Mouse (Mus musculus): ENCODE measurements around the gene Cd68.
"Not testable (repeated sequence)": the region's sequence is repeated elsewhere in the genome, so short reads cannot be mapped to it uniquely, and the experiment has no call there.

Gene Cd68

DNA sequence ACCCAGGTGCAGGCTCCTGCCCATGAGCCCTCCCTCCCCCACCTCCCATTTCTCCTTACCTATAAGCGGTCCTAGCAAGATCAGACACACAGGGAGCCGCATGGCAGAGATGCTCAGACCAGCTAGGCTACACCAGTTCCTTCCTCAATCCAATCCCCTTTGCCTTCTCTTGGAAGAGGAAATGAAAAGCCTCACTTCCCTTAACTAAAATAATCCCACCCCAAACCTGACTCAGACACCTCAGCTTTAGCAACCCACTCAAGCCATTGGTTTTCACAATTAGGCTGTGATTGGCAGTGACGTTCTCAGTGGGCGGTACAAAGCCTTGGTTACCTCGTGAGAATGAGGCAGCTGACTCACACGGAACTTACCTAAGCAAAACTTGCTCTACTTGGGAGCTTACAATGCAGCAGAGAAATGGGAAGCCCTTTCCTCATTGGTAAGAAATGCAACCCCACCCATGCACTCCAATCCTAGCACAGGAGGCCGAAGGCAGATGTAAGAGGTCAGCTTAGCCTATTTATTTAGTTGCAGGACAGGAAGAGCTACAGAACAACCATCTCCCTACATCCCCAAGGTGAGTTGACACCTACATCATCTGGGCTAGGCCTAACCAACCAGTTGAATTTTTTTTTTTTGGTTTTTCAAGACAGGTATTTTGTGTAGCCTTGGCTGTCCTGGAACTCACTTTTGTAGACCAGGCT is at the start of gene Cd68:
Gene Cd68, minus strand, starts transcription at position 193 of the 704 bp plus-strand sequence.
- peak; percentile 83 to 87 for DNase-seq

- DNase-seq: peak; percentile 54 to 58
These were observed 49.5 kb upstream of the Cd68 start for GRCm38 (mm10) chr11:69715482-69715881.

DNA sequence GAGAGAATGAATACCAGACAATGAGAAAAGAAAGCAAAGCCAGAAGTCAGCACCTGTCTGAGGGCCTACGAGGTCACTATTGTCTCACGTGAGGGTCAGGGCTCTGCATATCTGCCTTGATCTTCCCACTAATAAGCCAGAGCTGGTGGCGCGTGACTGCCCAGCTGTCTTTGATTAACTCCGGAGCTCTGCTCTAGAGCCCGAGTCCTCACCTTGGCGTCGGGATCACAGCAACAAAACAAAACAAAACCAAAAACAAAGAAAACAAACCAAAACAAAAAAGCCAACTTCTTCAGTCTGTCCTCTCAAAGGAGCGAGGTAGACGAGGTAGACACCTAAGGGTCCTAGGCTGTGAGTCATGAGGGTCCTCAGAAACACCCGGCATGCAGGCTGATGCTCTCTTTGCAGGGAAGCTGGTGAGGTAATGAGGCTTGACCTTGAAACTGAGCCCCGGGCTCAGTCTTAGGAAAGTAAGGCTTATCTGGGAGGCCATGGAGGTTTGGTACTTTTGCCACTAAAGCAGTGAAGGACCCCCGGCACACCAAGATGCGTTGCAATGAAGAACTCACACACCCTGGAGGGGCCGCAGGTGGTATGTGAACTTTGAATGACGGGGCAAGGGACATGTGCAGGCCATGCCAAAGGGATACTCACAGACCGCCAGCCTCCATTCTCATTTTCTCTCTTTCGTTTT is 48.8 kb upstream of the Cd68 start:
- DNase-seq: no peak

GRCm38 (mm10) chr11:69712954-69713672 is 47.2 kb upstream of the Cd68 start:
- no peak for DNase-seq

DNA sequence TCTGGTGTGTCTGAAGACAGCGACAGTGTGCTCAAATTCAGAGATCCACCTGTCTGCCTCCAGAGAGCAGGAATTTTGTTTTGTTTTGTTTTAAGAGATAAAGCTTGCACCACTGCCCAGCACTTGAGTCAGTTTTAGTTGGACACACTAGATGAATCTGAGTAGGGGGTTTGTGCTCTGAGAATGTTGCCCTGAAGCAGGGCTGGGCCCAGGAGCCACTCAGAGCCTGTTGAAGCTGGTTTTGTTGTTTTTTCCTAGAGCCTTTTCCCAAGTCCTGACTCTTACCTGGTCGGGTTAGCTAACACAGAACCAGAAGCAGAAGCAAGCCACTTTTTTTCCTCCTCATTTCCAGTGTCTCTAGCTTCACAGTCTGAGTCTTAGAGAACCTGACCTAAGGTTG is 45.1 kb upstream of the Cd68 start:
- no peak for DNase-seq

GRCm38 (mm10) chr11:69710470-69710869 is 44.5 kb upstream of the Cd68 start:
- no peak for DNase-seq

DNA sequence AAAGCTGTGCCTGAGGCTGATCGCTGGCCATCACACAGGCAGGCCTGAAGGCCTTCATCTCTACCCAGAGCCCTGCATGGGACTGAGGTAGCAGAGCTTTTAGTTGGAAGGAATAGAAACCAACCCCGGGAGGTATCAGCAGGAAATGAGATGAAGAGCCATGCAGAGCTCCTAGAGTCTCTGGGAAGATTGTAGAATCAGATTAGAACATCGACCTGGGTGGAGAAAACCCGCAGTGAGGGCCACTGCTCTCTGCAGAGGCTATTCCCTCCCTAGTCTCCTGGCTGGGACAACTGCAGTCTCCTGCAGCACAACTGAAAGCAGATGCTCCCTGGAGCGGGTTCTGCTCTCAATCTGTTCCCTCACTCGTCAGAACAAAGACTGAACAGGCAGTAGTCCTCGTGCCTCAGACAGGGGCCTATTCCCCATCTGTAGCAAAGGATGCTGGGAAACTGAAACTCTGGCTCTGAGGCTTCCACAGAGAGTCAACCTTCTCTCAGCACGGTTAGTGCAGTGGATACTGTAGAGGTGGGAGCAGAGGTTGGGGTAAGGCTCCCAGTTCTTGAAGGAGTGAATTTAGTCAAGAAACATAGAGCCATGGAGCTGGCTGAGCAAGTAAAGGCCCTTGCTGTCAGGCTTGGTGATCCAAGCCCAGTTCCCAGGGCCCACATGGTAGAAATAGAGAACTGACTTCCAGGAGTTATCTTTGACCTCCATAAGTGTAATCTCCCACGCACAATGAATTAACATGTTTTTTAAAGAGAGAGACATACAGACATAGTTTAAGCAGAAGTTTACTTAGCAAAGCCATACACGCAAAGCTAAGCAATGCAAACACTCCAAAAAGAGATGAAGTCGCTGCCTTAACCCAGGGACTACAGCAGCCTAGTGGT is 43.8 kb upstream of the Cd68 start:
- no peak for DNase-seq

DNA sequence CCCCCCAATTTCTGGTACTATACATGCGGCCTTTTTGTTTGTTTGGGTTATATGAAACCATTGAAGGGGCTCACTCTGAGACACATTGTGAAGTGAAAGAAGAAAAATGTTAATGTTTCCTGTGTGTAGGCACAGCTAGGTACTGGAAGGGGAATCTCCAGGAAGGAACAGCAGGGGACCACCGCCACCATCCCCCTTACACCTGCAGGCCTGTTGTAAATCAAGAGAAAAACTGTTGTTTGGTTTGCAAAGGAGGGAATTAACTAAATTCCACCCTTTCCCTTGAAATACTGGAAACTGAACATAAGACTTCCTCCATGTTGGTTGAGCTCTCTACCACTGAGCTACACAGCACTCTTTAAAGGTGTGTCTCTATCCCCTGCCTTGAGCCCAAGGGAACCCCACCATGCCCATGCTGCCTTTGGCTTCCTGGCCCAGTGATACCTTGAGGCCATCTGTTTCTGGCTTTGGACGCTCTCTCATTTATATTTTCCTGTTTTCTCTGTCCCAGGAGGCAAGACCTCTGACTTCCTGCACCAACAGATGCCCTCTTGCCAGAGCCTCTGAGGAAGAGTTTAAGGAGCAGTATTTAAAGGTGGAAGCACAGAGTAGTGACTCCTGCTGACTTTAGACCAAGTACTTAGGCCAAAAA is 42.8 kb upstream of the Cd68 start:
- DNase-seq: no peak

DNA sequence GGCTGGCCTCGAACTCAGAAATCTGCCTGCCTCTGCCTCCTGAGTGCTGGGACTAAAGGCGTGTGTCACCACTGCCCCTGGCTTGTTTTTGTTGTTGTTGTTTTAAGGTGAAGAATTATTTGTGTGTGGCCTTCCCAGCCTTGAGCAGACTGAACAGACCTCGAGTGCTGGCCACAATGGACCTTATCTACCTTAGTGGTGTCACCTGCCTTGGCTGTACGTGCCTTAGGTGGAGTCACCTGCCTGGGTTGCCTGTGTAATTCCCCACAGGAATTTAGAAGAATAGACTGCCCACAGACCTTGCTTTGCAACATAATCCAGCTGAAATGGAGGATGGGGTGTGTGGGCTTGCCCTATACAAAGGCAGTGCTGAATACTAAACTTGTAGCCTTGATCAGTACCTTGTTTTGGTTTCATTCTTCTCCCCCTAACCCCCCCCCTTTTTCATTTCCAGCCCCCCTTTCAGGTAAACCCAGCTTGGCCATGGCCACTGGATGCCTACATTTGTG is 42.0 kb upstream of the Cd68 start:
- no peak for DNase-seq

GRCm38 (mm10) chr11:69707480-69707847 is 41.5 kb upstream of the Cd68 start:
- no peak for DNase-seq

- DNase-seq: no peak
These were observed 41.0 kb upstream of the Cd68 start for GRCm38 (mm10) chr11:69706775-69707479.

GRCm38 (mm10) chr11:69704613-69705010 is 38.7 kb upstream of the Cd68 start:
- DNase-seq: no peak

- no peak for DNase-seq
These were observed 38.1 kb upstream of the Cd68 start for GRCm38 (mm10) chr11:69703814-69704612.

DNA sequence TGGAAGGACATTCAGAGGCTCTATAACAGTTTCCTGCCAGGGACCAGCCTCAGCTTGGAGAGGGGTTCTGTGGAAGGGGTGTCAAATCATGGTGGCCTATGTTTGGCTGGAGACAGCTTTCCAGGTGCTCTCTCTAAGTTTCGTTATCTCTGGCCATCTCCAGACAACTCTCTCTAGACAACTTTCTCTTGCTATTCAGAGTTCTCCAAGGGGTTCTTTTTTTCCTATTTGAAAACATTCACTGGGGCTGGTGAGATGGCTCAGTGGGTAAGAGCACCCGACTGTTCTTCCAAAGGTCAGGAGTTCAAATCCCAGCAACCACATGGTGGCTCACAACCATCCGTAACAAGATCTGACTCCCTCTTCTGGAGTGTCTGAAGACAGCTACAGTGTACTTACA is 37.4 kb upstream of the Cd68 start:
- DNase-seq: not testable (repeated sequence)

DNA sequence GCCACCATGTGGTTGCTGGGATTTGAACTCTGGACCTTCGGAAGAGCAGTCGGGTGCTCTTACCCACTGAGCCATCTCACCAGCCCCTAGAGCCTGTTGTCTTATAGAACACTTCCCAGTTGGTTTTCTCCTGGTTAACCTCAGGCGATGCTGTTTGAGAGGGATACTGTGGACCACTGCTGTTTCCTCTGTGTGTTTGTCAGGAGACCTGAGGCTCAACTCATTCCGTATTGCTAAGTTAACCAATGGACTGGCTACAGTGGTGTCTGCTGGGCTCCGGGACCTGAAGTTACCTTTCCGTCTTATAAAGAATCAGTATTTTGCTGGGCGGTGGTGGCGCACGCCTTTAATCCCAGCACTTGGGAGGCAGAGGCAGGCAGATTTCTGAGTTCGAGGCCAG is 36.9 kb upstream of the Cd68 start:
- DNase-seq: not testable (repeated sequence)

- no peak for DNase-seq
These were observed 33.6 kb upstream of the Cd68 start for GRCm38 (mm10) chr11:69699595-69699994.

DNA sequence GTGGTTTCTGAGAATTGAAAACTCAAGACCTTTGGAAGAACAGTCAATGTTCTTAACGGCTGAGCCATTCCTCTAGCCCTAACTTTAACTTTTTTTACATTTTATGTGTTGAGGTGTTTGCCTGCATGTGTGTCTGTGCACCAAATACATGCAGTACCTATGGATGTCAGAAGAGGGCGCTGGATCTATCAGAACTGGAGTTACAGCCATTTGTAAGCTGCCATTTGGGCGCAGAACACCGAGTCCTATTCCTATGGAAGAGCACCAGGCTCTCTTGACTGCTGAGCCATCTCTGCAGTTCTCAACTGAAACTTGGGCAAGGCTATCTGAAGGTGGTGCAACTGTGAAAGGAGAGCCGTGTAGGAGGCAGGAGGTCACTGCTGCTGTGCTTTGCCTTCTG is 32.6 kb upstream of the Cd68 start:
- peak in 1 of 2 experiments; percentile 15 for DNase-seq

DNA sequence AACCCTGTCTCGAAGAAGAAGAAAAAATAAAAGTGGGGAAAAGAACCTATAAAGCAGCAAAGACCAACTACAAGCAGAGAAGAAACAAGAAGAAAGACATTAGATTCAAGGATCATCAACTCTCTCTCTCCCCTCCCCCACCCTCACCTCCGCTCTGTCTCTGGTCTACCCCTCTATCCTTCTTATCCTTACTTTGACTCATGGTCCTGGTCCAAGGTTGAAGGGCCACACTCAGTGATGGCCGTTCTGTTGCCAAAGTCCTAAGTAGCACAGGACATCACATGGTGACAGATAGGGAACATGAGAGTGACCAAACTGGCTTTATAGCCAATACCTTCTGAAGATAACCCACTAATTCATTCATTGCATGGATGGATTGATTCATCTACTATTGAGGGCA is 31.4 kb upstream of the Cd68 start:
- no peak for DNase-seq

DNA sequence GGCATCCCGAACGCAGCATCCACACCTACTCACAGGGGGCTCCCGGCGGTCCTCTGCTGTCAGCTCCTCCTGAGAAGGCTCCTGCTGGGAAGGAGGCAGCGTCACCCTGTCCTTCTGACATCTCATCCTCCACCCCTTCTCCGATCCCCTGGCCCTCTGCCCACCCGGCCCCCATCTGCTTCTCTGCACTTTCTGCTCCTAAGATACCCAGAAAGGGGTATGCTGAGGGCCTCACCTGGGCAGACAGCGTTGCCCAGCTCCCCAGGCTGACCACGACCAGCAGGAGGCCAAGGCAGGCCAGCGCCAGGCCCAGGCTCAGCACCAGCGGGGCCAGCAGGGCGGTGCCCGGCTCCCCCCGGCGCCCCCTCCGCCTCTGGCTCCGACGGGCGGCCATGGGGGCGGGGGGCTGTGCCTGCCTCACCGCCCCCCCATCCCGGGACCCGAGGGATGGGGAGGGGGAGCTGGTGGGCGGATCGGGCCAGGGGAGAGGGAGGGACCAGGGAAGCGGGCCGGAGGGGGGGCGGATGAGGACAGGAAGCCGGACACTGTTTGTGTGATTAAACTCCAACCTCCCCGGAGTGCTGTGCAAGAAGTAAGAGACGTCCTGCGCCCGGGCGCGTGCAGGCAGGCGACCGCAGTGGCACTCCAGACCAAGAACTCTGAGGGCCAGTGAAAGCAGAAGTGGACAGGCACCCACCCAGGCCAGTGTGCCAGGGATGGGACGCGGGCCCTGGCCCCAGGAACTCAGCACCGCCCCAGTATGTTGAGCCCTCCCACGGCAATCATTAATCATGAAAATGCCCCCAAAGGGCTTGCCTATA is 29.6 kb upstream of the Cd68 start, which contains the start of the genes Tnfsf12 and Tnfsfm13:
Gene Tnfsf12, minus strand, starts transcription at position 489 of the 821 bp plus-strand sequence.
Gene Tnfsfm13, minus strand, starts transcription at position 738 of the 821 bp plus-strand sequence.
- peak in 1 of 2 experiments; percentile 9 for DNase-seq

DNA sequence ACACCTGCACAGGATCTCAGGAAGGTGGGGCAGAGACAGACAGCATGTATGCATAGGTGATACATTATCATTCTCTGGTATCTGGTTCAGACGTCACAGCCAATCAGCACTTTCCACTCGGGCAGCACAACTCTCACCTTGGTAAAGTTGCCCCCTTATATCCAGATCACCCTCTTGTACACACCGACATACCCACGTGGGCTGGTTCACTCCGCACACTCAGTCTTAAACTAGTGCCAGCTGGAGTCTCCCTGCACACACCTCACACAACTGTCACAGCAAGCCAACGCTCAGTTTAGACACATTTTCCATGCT is 29.1 kb upstream of the Cd68 start:
- no peak for DNase-seq
